Mouse (Mus musculus) adrenal gland, adult 8-10 months (tissue): ENCODE measurements around the gene Esam. TPM values are rescaled to one million over a fixed set of nuclear protein-coding genes. Genes with fewer than 3 reads are reported as not detected.

ENCODE experiments used
- DNase-seq: peaks from one replicate; pipeline ENCODE4 v3.0.0; 2022
- total RNA-seq, 4 experiments: library from RNA; stranded (reverse); gene quantifications; 2 replicates each; pipeline ENCODE4 v1.2.4; 2022

Gene Esam
- total RNA-seq, 4 experiments from 2014 or later = 32.9 to 60.4 (median 46.6) TPM

DNA sequence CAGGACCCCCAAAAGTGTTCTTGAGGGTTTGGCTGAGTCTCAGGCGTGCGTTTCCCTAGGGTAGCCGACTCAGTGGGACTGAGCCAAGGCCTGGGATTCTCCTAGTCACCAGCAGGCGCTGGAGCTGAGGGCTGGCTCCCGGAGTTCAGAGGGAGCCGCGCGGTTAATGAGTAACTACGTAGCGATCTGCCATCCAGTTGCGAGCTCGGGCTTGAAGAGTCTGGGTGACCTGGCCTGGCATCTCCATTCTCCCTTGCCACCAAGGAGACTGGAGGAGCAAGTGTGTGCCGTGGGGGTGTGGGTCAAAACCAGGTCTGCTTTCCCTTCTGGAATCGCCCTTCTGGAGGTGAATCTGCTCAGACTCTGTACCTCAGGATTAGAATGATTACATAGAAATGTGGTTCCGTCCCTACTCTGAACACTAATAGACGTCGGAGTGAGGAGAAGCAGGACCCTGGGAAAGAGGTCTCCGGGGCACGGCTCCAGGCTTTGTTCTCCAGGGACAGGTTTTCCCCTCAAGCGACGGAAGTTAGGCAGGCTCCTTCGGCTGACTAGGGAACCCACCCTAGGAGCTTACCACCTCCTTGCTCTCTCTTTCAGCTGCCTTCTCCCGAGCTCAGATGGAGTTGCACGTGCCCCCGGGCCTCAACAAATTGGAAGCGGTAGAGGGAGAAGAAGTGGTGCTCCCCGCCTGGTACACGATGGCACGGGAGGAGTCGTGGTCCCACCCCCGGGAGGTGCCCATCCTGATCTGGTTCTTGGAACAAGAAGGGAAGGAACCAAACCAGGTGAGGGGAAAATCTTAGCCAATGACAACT lies 3.2 kb downstream of the Esam start:
- no peak for DNase-seq

DNA sequence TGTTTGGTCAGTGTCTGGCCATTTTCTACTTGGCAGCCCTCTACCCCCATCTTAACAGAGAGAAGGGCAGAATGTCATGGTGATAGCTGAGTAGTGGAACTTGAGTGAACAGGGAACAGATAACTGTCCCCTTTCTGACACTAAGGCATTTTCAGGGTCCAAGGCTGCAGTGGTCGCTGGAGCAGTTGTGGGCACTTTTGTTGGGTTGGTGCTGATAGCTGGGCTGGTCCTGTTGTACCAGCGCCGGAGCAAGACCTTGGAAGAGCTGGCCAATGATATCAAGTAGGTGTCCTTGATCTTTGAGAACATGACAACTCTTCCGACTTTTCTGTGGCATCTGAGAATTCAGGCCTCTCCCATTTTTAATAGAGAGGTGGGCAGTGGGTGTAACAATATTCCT lies 9.0 kb downstream of the Esam start:
- no peak for DNase-seq

DNA sequence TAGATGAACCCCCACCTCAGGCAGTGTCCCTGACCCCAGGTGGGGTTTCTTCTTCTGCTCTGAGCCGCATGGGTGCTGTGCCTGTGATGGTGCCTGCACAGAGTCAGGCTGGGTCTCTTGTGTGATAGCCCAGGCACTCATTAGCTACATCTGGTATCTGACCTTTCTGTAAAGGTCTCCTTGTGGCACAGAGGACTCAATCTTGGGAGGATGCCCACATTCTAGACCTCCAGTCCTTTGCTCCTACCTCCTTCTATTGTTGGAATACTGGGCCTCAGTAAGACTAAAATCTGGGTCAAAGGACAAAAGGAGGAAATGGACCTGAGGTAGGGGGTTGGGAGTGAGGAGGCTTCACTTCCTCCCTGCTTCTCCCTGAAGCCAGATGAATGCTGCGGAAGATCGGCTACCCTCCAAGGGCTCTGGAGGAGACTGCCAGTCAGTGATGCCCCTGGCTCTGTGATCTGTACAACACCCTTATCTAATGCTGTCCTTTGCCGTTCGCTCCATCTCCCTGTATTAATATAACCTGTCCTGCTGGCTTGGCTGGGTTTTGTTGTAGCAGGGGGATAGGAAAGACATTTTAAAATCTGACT lies 9.9 kb downstream of the Esam start:
- DNase-seq = no peak

DNA sequence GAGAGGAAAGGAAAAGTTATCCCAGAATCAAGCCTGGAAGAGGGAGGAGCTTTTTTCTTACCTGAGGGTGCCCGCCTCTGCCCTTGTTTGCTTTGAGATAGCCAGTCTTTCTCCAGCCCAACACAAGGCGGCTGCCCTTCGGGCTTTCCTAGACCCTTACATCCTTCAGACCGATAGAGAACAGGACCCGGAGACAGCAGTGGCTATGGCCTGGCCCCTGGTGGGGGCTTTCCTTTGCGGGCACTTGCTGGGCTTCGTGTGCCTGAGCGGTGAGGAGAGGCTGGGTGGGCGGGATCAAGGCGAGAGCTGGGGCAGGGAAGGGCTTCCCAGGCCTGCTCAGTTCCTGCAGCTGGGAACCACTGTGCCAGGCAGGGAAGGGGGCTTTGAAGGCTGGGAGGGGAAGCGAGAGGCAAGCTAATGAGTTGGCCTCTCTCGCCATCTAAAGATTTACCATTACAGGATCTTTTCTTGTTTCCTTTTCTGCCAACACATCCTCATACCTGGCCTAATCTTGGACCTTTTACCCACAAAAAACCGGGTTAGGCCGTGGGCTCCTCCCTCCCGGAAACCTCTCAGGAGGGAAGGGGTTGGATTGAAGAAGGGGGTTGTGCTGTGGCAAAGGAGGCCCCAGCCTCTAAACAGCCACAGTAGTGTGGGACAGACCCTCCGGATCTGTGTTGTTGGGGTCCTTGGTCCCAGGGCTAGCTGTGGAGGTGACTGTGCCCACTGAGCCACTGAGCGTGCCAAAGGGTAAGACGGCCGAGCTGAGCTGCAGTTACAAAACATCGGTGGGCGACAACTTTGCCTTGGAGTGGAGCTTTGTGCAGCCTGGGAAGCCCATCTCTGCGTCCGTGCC lies 11.5 kb downstream of the Esam start, which contains the start of gene Vsig2:
TSS of gene Vsig2 (plus strand) at position 86 of the 856 bp plus-strand sequence.
- no peak for DNase-seq

DNA sequence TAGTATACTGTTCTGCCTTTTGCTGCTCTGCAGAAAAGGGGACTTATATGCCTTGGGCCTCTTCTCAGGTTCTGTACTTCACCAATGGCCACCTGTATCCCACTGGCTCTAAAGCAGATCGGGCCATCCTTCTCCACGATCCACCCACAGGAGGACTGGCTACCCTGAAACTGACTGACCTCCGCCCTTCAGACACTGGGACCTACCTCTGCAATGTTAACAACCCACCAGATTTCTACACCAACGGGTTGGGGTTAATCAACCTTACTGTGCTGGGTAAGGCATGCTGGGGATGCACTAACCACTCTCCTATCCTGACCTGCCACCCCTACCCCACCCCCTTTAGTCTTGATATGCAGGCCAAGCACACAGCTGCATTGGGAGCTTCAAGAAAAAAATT lies 12.3 kb downstream of the Esam start:
- no peak for DNase-seq

DNA sequence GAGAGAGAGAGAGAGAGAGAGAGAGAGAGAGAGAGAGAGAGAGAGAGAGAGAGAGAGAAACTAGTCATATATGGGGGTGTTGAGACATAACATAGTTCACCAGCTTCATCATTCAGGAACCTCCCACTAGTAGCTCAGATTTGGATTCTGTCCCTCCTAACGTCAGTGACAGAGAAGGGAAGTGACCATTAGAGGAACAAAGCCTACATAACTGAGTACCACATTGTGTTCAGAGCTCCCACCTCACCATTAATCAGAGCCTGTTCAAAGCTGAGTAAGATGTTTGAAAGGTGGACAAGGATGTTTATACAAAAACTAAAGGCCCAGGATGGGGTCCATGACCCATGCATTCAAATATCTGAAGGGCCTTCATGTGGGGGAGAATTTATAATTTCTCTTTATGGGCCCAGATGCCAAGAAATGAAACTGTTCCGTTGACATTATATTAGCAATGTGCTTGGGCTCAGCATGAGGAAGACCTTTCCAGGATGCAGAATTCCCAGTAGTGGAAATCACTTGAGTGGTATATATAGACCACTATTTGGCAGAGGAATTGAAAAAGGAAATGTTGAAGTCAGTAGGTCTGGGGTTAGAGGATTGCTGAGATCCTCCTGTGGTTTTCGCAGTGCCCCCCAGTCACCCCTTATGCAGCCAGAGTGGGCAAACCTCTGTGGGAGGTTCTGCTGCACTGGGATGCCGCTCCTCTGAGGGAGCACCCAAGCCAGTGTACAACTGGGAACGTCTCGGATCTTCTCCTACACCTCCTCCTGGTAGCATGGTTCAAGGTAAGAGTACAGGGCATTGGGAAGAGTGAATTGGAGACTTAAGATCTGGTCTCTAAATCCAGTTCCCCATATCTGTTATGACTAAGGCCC lies 13.1 kb downstream of the Esam start:
- no peak for DNase-seq

DNA sequence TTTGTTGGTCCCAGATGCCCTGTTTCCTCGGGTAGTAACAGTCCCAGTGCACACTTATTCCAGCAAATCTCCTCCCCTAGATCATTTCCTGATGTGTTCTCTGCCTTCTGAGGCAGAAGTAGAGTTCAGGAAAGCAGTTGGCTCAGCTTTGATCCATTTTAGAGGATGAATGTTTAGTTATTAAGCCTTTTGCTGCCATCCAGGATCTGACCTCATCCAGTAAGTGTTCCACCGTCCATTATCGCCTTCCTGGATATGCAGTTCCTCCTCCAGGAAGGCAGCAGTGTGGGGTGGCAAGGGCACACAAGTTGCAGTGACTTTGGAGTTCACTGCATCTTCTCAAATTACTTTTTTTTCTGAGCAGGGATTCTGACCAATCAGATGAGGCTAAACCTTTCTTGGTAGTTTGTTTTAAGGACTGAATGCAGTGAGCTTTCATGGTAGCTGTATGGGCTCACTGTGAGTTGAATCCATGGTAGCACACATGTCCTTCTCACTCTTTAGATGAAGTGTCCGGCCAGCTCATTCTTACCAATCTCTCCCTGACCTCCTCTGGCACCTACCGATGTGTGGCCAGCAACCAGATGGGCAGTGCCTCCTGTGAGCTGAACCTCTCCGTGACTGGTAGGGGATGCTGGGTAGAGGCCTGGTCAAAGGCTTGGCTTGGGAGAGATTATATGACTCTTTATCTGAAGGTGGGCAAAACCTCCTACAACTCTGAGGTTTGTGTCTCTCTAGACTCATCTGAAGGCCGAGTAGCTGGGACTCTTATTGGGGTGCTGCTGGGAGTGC lies 14.2 kb downstream of the Esam start:
- no peak for DNase-seq

DNA sequence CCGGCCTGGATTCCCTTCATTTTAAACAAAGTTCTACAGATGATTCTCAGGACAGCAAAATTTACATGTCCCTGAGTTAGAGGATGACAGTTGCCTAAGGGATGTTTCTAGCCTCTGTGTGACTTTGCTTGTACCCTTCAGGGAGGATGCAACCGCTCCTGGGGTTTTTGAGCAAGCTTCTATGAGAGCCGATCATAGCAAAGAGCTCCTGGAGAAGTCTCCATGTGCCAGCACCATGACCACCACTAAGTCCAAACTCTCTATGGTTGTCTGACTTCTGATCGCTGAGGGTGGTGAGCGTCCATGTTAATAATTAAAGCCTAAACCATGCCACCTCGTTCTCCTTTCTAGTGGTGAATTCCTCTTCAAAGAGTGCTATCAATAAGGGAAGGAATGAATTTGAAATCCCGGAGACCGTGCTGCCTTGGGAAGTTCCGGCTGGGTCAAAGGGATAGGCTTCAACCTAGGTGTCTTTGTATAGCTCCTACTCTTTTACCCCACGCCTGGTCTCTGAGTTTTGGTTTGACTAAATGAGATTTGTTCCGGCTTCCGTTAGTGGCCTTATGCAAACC lies 16.1 kb downstream of the Esam start:
- DNase-seq = no peak

DNA sequence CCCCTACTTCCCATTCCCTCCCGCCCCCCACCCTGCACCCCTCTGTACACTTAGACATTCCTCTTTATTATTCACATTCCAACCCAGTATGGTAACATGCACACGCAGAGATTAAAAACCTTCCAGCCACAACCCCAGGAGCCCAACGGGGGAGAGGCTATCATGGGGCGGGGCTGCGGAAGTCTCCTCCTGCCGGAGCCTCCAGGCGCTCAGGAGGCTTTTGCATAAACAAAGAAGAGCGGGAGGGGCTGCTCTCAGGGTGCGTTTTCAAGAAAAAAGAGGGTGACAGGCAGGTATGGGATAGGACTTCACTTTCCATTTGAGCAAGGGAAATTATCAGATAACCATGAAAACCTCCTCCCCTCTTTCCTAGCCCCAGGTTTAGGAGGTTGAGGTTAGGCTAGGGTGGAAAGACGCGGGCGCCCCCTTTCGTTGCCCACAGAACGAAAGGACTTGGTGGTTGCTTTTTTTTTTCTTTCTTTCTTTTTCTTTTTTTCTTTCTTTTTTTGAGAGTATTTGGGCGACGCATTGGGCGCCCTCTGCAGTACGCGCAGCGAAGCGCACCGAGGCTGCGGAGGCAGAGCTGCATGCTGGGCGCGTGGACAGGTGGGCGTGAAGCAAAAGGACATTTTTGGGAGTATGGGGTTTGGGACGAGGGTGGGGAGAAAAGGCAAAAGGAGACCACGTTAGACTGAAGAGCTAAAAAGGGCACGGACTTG lies 16.7 kb downstream of the Esam start:
- DNase-seq = no peak

DNA sequence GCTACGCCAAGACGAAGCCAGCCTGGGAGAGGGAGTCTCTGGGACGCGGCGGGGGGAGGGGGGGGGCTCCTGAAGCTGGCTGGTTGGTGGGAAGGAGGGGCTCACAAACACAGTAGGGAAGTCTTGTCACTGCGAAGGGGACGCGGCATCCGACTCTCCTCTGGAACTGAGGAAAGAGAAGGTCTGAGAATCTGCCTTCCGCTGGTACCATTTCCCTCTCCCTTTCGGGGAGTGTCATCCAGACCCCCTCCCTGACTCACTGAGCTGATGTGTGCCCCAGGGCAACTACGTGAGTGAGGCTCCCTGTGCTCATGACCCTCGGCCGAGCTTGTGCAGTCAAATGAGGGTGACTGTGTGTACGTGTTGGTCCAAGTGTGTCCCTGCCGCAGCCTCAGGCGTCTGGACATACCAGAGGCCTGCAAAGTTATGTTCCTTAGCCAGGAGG lies 17.3 kb downstream of the Esam start:
- DNase-seq = no peak

DNA sequence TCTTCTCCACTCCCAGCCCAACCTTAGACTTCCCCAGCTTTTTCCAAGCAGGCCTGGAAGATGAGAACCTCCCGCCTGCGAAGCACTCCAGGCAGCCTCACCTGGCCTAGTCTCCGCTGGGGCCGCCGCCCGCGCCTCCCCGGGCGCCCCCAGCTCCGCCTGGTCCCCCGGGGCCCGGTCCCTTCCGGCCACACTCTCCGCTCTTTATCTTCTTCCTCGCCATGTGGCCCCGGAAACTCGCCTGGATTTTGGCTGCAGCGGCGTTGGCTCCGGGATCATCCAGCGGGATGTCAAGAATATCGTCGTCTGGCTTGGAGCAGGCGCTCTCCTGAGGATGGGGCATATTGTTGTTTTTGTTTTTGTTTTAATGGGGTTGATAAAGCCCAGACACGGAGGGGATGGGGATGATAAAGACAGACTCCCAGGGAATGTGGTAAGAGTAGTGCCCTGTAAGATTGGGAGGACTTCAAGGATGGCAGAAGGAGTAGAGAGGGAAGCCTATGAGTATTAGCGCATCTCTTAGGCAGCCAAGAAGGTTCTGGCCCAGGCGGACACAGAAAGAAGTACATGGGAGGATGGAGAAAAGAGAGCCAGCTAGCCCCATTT lies 18.1 kb downstream of the Esam start:
- DNase-seq = no peak

DNA sequence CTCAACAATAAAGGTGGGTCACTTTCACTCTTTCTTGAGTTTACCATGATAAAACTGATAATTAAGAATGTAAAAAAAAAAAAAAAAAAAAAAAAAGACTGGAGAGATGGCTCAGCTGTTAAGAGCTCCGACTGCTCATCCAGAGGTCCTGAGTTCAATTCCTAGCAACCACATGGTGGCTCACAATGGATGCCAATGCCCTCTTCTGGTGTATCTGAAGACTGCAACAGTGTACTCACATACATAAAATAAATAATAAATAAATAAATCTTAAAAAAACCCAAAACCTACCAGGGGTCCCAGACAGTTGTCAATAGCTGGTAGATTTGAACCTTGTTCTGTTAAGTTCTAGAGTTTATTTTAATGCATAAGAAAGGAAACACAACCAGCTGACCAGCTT lies 19.0 kb downstream of the Esam start:
- no peak for DNase-seq

DNA sequence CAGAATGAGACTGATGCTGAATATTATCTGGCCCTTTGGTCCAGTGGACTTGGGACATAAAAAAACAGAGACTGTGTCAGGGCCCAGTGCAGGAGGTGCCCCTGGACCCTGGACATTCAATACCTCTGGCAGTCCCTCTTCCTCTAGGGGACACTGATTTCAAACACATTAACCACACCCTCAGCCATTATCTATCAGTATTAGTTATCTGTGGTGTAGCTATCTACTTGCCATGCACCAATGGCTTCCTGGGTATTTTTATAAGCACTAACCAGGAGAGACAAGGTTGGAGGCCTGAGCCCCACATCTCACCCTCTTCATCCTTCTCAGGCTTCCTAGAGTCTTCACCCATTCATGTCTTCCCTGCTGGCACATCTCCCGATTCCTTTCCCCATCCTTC lies 22.6 kb downstream of the Esam start:
- DNase-seq = no peak

DNA sequence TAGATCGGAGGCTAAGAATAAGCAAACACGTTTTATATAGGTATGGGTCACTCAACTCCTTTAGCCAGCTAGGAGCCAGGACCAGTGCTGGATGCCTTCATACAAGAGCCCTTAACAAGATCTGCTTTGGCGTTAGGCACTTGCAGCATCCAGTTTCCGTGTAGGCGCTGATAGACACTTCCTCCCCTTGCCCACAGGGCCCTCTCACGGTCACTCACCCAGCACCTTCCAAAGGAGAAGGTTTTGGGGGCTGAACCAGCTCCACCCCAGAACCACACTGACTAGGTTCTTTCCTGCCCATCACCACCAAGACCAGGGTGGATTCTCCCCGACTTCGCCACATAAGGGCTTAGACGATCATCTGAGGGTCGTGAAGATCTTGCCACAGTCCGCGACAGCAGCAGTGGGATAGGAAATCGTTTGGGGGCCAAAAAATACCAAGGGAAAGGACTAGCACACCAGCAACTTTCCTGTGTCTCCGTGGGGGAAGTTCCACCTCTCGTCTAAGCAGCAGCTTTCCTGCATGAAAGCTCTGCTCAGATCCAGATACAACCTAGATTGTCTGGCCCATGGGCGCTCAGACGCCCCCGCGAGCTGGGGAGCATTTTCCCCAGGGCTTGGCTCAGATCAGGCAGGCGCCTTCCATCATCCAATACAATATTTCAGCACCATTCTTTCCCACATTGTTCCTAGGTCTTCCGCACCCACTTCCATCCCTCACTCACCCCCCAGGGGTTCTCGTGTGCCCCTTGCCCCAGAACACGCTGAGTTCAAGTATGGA lies 24.1 kb downstream of the Esam start:
- DNase-seq = no peak

DNA sequence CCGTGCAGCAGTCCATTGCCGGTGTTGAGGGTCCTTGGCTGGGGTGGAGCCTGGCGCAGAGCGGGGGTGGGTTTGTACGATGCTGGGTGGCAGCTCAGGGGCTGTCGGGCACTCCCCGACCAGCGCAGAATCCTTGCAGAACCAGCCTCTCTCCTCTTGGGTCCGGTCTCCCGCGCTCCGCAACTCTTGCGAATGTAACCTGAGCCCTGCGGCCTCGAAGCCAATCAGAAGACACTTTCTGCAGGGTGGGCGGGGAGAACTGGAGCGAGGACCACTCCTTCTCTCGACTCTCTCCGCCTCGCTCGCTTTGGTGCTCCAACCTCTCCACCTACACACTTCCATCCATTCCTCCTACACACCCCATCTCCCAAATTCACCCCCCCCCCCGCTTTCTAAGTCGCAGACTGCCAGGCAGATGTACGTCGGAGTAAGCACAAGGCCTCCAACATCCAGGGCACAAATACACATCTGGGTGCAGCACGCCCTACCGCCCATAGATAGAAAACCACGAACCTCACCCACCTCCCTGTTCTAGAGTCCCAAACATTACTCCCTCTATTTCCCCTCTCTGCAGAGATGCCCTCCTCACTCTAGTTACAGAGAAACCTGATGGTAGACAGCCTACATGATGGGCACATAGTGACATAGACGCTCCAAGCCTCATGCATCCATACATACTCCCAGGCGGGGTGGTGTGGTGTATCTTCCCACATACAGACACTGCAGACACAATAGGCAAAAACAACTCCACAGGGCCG lies 24.8 kb downstream of the Esam start, which contains the start of gene Nrgn:
TSS of gene Nrgn (minus strand) at position 369 of the 758 bp plus-strand sequence.
- DNase-seq = peak; percentile 76

DNA sequence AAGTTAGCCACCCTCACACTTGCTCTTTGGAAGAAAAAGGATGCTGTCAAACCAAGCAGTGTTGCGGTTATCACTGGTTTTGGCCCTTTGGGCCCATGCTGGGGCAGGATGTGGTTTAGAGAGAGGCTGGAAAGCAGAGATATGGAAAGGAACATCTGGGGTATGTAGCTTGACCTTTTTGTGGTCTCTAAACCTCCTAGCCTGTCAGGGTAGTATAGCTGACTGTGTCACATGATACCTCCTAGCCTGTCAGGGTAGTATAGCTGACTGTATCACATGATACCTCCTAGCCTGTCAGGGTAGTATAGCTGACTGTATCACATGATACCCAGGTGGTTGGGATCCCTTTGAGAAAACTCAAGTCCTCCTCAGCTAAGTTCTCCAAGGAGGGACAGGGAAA lies 26.4 kb downstream of the Esam start:
- no peak for DNase-seq

DNA sequence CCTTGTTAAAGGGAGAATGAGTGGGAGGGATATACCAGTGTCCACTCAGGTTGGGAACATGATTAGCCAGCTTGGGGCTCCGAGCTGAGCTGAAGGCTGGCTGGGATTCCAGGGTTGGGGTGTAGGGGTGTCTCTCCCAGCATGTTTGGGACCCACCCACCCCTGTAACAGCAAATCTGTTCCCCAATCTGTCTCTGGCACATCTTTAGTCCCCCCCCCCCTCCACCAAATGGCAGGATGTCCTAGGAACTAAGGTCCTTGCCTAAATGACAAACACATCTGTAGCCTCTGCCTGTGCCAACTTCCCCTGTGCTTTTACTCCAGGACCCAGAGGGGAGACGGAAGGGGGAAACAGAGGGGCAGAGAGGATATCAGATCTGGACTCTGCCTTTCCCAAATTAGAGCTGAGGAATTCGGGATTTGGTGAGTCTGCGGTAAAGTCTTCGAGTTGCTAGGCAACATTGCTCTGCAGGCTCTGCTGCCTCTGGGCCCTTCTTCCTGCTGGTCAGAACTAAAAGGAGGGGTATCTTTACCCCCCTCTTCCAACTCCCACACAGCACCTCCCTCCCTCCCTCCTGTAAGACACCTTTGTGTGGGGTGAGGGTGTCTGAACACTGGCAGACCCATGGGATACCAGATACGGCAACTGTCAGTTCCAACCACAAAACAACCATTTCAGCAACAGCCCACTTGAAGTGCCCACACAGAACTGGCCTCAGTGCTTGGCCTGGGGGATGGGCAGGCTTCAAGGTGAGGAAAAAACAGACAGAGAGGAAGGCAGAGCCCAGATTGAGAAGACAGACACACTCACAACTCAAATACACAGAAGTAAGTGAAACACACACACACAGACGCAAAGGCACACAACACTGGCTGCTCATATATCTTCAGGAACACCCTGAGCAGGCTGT lies 27.2 kb downstream of the Esam start, which contains the start of gene Siae:
TSS of gene Siae (plus strand) at position 861 of the 911 bp plus-strand sequence.
- DNase-seq = no peak
